Mouse (Mus musculus): ENCODE measurements around the gene Otulin.

Otulin gene

GRCm38 (mm10) chr15:27558456-27559147 lies 71.9 kb downstream of the Otulin start:
- Histone ChIP-seq H3K27me3 (ENCODE audit: insufficient read depth, low read length) (no peaks in the 10 kb centered on the region), H3K36me3 (ENCODE audit: insufficient read depth, low read length) (peaks cover 4% of the 10 kb centered on the region; the same call in 1 of the 2 replicates), H3K4me1 (replicated peaks; ENCODE audit: low read depth, low read length) (peaks cover 5% of the 10 kb centered on the region), H3K9me3 (ENCODE audit: low read length) (no peaks in the 10 kb centered on the region), H3K4me3 (replicated peaks; ENCODE audit: low read length) (no peak overlapping the region)
- TF ChIP-seq NANOG (IDR thresholded peaks at IDR 0.05; ENCODE audit: borderline replicate concordance, low read length): no peak
- no peak for TF ChIP-seq POU5F1 (IDR thresholded peaks at IDR 0.05; ENCODE audit: borderline replicate concordance, low read length)
- TF ChIP-seq CTCF (conservative IDR thresholded peaks at IDR 0.05; ENCODE audit: low read length): no peak

DNA sequence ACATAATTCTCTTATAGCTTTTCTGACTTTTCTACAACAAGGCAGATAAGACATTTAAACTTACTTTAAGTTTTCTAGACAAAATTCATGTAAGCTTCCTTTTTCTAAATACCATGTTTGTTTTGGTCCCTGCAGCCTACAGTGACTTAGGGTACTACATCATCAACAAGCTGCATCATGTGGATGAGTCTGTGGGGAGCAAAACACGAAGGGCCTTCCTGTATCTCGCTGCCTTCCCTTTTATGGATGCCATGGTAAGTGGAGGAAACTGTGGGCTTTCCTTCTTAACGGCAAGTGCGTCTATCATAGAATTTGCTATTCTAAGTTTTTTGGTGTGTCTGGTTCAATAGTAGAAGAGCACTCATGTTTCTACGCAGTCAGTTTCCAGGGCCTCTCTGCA lies 76.9 kb downstream of the Otulin start:
- Histone ChIP-seq H3K27me3 (ENCODE audit: insufficient read depth, low read length) (no peaks in the 10 kb centered on the region), H3K4me3 (replicated peaks; ENCODE audit: low read length) (no peak overlapping the region), H3K4me1 (replicated peaks; ENCODE audit: low read depth, low read length) (peaks cover 10% of the 10 kb centered on the region), H3K36me3 (ENCODE audit: insufficient read depth, low read length) (peaks cover 4% of the 10 kb centered on the region; the same call in 1 of the 2 replicates), H3K9me3 (ENCODE audit: low read length) (no peaks in the 10 kb centered on the region)
- no peak for TF ChIP-seq CTCF (conservative IDR thresholded peaks at IDR 0.05; ENCODE audit: low read length)
- TF ChIP-seq POU5F1 (IDR thresholded peaks at IDR 0.05; ENCODE audit: borderline replicate concordance, low read length): no peak
- TF ChIP-seq NANOG (IDR thresholded peaks at IDR 0.05; ENCODE audit: borderline replicate concordance, low read length): no peak

DNA sequence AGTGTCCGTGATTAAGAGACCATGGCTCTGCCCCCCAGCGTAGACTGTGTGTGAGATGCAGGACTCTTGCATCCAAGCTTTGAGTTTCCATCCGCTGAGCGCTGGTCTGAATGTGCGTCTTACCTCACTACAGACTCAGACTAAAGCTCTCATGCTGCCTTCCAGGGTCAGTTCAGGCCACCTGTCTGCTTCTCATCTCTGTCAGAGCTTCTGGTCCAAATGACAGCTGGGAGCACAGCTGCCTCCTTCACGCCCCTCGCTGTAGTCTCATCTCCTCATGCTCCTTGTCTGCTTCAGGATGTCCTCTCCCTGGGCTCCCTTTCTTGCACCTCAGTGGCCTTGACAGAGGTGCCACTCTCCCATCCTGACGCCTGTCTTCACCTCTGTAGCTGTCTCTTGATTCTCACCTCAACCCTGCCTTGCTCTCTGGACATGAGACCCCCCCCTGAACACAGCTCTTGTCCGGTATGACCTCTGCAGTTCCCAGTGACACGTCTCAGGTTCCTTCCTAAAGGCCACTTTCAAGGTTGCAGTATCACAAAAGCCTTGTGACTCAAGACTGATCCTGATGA lies 78.3 kb downstream of the Otulin start:
- Histone ChIP-seq H3K27me3 (ENCODE audit: insufficient read depth, low read length) (no peaks in the 10 kb centered on the region), H3K36me3 (ENCODE audit: insufficient read depth, low read length) (peaks cover 2% of the 10 kb centered on the region; the same call in 1 of the 2 replicates), H3K4me1 (replicated peaks; ENCODE audit: low read depth, low read length) (peaks cover 6% of the 10 kb centered on the region; the same call in 1 of the 2 replicates), H3K4me3 (replicated peaks; ENCODE audit: low read length) (no peak overlapping the region), H3K9me3 (ENCODE audit: low read length) (no peaks in the 10 kb centered on the region)
- TF ChIP-seq CTCF (conservative IDR thresholded peaks at IDR 0.05; ENCODE audit: low read length): no peak
- TF ChIP-seq POU5F1 (IDR thresholded peaks at IDR 0.05; ENCODE audit: borderline replicate concordance, low read length): no peak
- no peak for TF ChIP-seq NANOG (IDR thresholded peaks at IDR 0.05; ENCODE audit: borderline replicate concordance, low read length)

DNA sequence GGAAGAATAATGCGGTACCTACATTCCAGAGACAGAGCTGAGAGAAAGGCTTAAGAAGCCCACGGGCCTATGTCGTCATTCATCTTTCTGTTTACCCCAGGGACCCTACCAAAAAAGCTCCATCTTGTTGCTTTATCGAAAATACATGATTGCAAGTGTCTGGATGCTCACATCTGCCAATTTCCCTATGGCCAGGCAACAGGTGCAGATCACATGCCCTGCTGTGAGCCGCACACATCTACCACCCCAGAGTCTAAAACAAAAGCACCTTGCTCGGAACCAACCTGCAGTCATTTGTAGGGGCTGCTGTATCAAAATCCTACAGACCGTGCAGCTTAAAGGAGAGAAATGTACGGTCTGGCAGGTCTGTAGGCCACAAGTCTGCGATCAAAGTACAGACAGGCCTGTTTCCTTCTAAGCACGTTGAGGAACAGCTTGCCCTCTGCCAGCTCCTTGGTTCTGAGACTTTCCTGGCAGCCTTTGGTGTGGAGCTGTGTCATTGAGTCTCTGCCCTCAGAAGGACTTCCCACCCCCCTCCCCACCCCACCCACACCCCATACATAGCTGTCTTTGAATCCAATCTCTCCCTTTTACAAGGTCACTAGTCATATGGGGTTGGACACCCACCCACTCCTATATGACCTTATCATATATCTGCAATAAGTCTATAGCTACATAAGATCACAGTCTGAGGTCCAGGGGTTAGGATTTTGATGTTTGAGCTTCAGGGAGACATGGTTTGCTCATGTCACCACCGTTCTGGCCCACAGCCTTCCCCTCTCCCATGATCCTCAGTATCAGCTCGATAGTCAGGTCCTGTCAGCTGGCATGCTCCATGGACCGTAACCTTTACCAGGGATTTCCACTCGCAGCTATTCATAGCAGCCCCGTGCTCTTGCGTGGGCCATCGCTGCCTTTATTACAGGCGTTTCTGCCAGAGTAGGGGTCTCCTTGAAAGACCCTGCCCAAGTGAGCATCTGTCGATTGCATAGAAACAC lies 79.1 kb downstream of the Otulin start:
- H3K36me3 ChIP-seq (ENCODE audit: insufficient read depth, low read length): no peaks in the 10 kb centered on the region
- H3K27me3 ChIP-seq (ENCODE audit: insufficient read depth, low read length): no peaks in the 10 kb centered on the region
- H3K4me1 ChIP-seq (replicated peaks; ENCODE audit: low read depth, low read length): peaks cover 6% of the 10 kb centered on the region; the same call in 1 of the 2 replicates
- H3K9me3 ChIP-seq (ENCODE audit: low read length): no peaks in the 10 kb centered on the region
- no peak overlapping the region for H3K4me3 ChIP-seq (replicated peaks; ENCODE audit: low read length)
- TF ChIP-seq CTCF (conservative IDR thresholded peaks at IDR 0.05; ENCODE audit: low read length) (no peak), POU5F1 (IDR thresholded peaks at IDR 0.05; ENCODE audit: borderline replicate concordance, low read length) (no peak), NANOG (IDR thresholded peaks at IDR 0.05; ENCODE audit: borderline replicate concordance, low read length) (no peak)

DNA sequence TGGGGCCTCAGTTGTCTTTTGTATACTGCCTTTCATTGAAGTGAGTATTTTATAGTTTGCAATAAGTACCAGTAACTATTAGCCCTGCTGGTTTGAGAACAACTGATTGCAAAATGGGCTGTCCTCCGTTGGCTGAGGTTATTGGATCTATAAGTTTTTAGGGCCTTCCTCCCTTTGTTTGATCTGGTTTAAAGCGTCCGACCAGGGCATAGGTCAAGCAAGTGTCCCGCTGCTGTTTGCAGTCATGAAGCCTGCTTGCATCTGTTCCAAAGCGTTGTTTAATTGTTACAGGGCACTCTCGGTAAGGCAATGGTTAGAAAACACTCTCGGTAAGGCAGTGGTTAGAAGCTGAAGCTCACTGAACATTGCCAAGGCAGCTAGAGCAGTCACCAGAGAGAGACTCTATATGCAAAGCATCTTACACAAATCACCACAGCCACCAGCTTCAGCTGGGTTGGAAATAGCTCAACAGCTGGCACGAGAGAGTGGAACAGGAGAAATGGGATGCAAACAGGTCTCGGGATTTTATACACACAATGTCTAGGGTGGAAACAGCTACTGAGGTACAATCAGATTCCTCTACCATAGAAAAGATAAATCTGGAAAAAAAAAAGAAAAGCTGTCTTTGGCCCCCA lies 80.0 kb downstream of the Otulin start:
- no peak for TF ChIP-seq NANOG (IDR thresholded peaks at IDR 0.05; ENCODE audit: borderline replicate concordance, low read length)
- TF ChIP-seq POU5F1 (IDR thresholded peaks at IDR 0.05; ENCODE audit: borderline replicate concordance, low read length): no peak
- TF ChIP-seq CTCF (conservative IDR thresholded peaks at IDR 0.05; ENCODE audit: low read length): no peak
- Histone ChIP-seq H3K36me3 (ENCODE audit: insufficient read depth, low read length) (no peaks in the 10 kb centered on the region), H3K4me3 (replicated peaks; ENCODE audit: low read length) (no peak overlapping the region)

GRCm38 (mm10) chr15:27549878-27550277 lies 80.6 kb downstream of the Otulin start:
- Histone ChIP-seq H3K4me1 (replicated peaks; ENCODE audit: low read depth, low read length) (peaks cover 6% of the 10 kb centered on the region; the same call in 1 of the 2 replicates), H3K36me3 (ENCODE audit: insufficient read depth, low read length) (no peaks in the 10 kb centered on the region), H3K4me3 (replicated peaks; ENCODE audit: low read length) (no peak overlapping the region), H3K9me3 (ENCODE audit: low read length) (no peaks in the 10 kb centered on the region), H3K27me3 (ENCODE audit: insufficient read depth, low read length) (no peaks in the 10 kb centered on the region)
- TF ChIP-seq POU5F1 (IDR thresholded peaks at IDR 0.05; ENCODE audit: borderline replicate concordance, low read length): no peak
- no peak for TF ChIP-seq CTCF (conservative IDR thresholded peaks at IDR 0.05; ENCODE audit: low read length)
- no peak for TF ChIP-seq NANOG (IDR thresholded peaks at IDR 0.05; ENCODE audit: borderline replicate concordance, low read length)

More for the DNA sequence above, 80.0 kb downstream of the Otulin start:
- H3K9me3 ChIP-seq (ENCODE audit: low read length): no peaks in the 10 kb centered on the region
- peaks cover 6% of the 10 kb centered on the region; the same call in 1 of the 2 replicates for H3K4me1 ChIP-seq (replicated peaks; ENCODE audit: low read depth, low read length)
- H3K27me3 ChIP-seq (ENCODE audit: insufficient read depth, low read length): no peaks in the 10 kb centered on the region

GRCm38 (mm10) chr15:27549071-27549470 lies 81.4 kb downstream of the Otulin start:
- no peaks in the 10 kb centered on the region for H3K27me3 ChIP-seq (ENCODE audit: insufficient read depth, low read length)
- TF ChIP-seq NANOG (IDR thresholded peaks at IDR 0.05; ENCODE audit: borderline replicate concordance, low read length) (no peak), CTCF (conservative IDR thresholded peaks at IDR 0.05; ENCODE audit: low read length) (no peak), POU5F1 (IDR thresholded peaks at IDR 0.05; ENCODE audit: borderline replicate concordance, low read length) (no peak)
- no peaks in the 10 kb centered on the region for H3K9me3 ChIP-seq (ENCODE audit: low read length)
- H3K36me3 ChIP-seq (ENCODE audit: insufficient read depth, low read length): no peaks in the 10 kb centered on the region
- H3K4me3 ChIP-seq (replicated peaks; ENCODE audit: low read length): no peak overlapping the region
- peaks cover 6% of the 10 kb centered on the region; the same call in 1 of the 2 replicates for H3K4me1 ChIP-seq (replicated peaks; ENCODE audit: low read depth, low read length)

Data from E14TG2a.4 (cell line).